In the genomic region with DNA sequence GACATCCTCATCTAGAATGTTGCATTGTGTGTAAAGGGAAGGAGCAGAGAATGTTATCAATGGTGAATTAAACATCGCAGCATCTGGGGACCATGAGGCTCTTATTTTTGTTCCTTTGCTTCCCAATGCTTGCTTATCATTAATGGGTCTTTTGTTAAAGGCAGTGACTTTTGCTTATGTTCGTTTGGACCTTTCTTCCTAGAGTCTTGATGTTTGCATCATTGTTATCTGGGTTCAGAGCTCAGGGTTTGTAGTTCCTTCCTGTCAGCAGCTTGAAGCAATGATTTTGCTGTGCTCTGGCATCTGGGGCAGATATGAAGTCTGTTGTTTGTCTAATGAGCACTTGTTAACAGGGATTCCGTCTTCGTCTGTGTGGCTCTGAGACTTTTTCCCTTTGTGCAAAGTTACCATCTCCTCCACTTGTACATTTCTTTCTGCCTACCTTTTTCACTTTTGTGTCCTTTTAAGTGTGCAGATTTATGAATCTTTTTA, we compare ENCODE assay signal across 29 mouse cellular contexts.
DNase-seq lines count a peak whose midpoint lies in the region; ATAC-seq and TF ChIP-seq lines count a peak whose summit lies in the region.
"Had no signal": no experiment of that assay in that cellular context is flagged by ENCODE, and none has a peak within 500 bp of the region (broad histone marks: within the 10 kb centered on the region; RNA-seq: fewer than 3 reads in every experiment).

No protein-coding gene starts in this region.

- no peaks in the 10 kb centered on the region for H3K27me3 ChIP-seq in heart, embryonic 14.5 days (ENCODE audit: control insufficient read depth, insufficient read depth, low read length)
- no peaks in the 10 kb centered on the region for H3K27me3 ChIP-seq in liver, embryonic 16.5 days (ENCODE audit: control insufficient read depth, insufficient read depth, low read depth, low read length)
- H3K27me3 ChIP-seq in liver, embryonic 12.5 days (replicated peaks), result no peaks in the 10 kb centered on the region
- H3K27me3 ChIP-seq: embryonic facial prominence, embryonic 12.5 days; hindbrain, embryonic 15.5 days; liver, embryonic 13.5 days; midbrain, embryonic 12.5 days; neural tube, embryonic 12.5 days had no signal

- no peak overlapping the region for H3K4me3 ChIP-seq in heart, embryonic 14.5 days (ENCODE audit: control insufficient read depth in 1 of 2, insufficient read depth in 1 of 2, low read depth in 1 of 2, low read length in 2 of 2)
- no peak overlapping the region for H3K4me3 ChIP-seq in liver, embryonic 16.5 days (ENCODE audit: low read depth, low read length)
- no peak overlapping the region for H3K4me3 ChIP-seq in liver, embryonic 12.5 days
- H3K4me3 ChIP-seq in lung, adult 2 months (replicated peaks; ENCODE audit: extremely low read depth, low read depth, low read length), result no peak overlapping the region
- H3K4me3 ChIP-seq: embryonic facial prominence, embryonic 12.5 days; hindbrain, embryonic 10.5 days; hindbrain, embryonic 15.5 days; liver, embryonic 13.5 days; megakaryocyte, embryonic 14.5 days; midbrain, embryonic 12.5 days; myocyte; neural tube, embryonic 12.5 days had no signal

- peak; percentile 87 for DNase-seq in heart, adult 11 months
- DNase-seq in heart, adult 9 months (ENCODE audit: low spot score in 2 of 2), result no peak
- DNase-seq in heart, postnatal 10 days, result no peak
- peak; percentile 42 for DNase-seq in lung, postnatal 36 days
- DNase-seq in lung, adult 2 months, result no peak
- DNase-seq: adrenal gland, postnatal 14 days; cerebellum, adult 11 months; cerebellum, adult 9-10 months; embryo, embryonic 11 days; gastrocnemius, postnatal 25 days; kidney, adult 11 months; kidney, postnatal 14 days; layer of hippocampus, adult 9-11 months; liver, embryonic 13.5 days; right cerebral cortex, adult 18-20 months; spleen, adult 18-20 months; thymus, postnatal 14 days had no signal

- H3K27ac ChIP-seq in heart, embryonic 14.5 days (replicated peaks in 1 of 2; ENCODE audit: control insufficient read depth in 1 of 2, insufficient read depth in 1 of 2, low read depth in 2 of 2, low read length in 2 of 2), result peak overlapping the region; percentile 61 to 66
- no peak overlapping the region for H3K27ac ChIP-seq in liver, embryonic 16.5 days (ENCODE audit: low read length)
- no peak overlapping the region for H3K27ac ChIP-seq in liver, embryonic 12.5 days
- H3K27ac ChIP-seq: embryonic facial prominence, embryonic 12.5 days; hindbrain, embryonic 10.5 days; hindbrain, embryonic 15.5 days; liver, embryonic 13.5 days; midbrain, embryonic 12.5 days; neural tube, embryonic 12.5 days had no signal

- no peak overlapping the region for H3K4me2 ChIP-seq in heart, embryonic 14.5 days (ENCODE audit: low read length)
- no peak overlapping the region for H3K4me2 ChIP-seq in liver, embryonic 16.5 days (ENCODE audit: low read depth, low read length)
- no peak overlapping the region for H3K4me2 ChIP-seq in liver, embryonic 12.5 days
- H3K4me2 ChIP-seq: embryonic facial prominence, embryonic 12.5 days; hindbrain, embryonic 15.5 days; liver, embryonic 13.5 days; midbrain, embryonic 12.5 days; neural tube, embryonic 12.5 days had no signal

- no peak overlapping the region for H3K9ac ChIP-seq in heart, embryonic 14.5 days (ENCODE audit: low read length)
- H3K9ac ChIP-seq in liver, embryonic 16.5 days (ENCODE audit: low read depth, low read length), result no peak overlapping the region
- no peak overlapping the region for H3K9ac ChIP-seq in liver, embryonic 12.5 days
- H3K9ac ChIP-seq: embryonic facial prominence, embryonic 12.5 days; hindbrain, embryonic 15.5 days; liver, embryonic 13.5 days; midbrain, embryonic 12.5 days; neural tube, embryonic 12.5 days had no signal

- ATAC-seq in heart, embryonic 14.5 days (ENCODE audit: insufficient number of reproducible peaks, insufficient read depth, low FRiP score, low read depth), result 0 out of 2 replicates have a peak, but pooled peaks have one; percentile 15
- peak; percentile 24; the same call in 1 of the 2 replicates for ATAC-seq in liver, embryonic 16.5 days (ENCODE audit: low read depth)
- no peak for ATAC-seq in liver, embryonic 12.5 days
- ATAC-seq: forebrain, embryonic 14.5 days; inflammation-experienced regulatory T-cells, adult 6 months had no signal

- no peaks in the 10 kb centered on the region for H3K36me3 ChIP-seq in heart, embryonic 14.5 days (ENCODE audit: control insufficient read depth, insufficient read depth, low read length)
- no peaks in the 10 kb centered on the region for H3K36me3 ChIP-seq in liver, embryonic 16.5 days (ENCODE audit: control insufficient read depth, insufficient read depth)
- H3K36me3 ChIP-seq in liver, embryonic 12.5 days, result no peaks in the 10 kb centered on the region
- H3K36me3 ChIP-seq: embryonic facial prominence, embryonic 12.5 days; hindbrain, embryonic 10.5 days; hindbrain, embryonic 15.5 days; liver, embryonic 13.5 days; midbrain, embryonic 12.5 days; neural tube, embryonic 12.5 days had no signal

- intact Hi-C loops in heart, postnatal 10 days (cut with DNase I), result no loop called here

- TF ChIP-seq CTCF in lung, adult 2 months (IDR thresholded peaks at IDR 0.05; ENCODE audit: insufficient read depth, low read length), result no peak

- WGBS in heart, embryonic 14.5 days, result 12% methylated on average over 4 of the region's 4 CpGs
- WGBS in liver, embryonic 16.5 days (ENCODE audit: insufficient replicate concordance), result 29% methylated on average over 4 of the region's 4 CpGs
- 30% methylated on average over 4 of the region's 4 CpGs for WGBS in liver, embryonic 12.5 days (ENCODE audit: insufficient replicate concordance)
- WGBS in lung, adult 2 months, result 42% methylated on average over 4 of the region's 4 CpGs

- no peak for TF ChIP-seq POLR2A in lung, adult 2 months (IDR thresholded peaks at IDR 0.05; ENCODE audit: borderline replicate concordance, extremely low read depth, low read depth, low read length)

- H3K9me3 ChIP-seq in heart, embryonic 14.5 days (ENCODE audit: control insufficient read depth, low read length), result no peaks in the 10 kb centered on the region
- H3K9me3 ChIP-seq in liver, embryonic 16.5 days (replicated peaks; ENCODE audit: control insufficient read depth, low read length), result no peaks in the 10 kb centered on the region
- H3K9me3 ChIP-seq in liver, embryonic 12.5 days (replicated peaks), result no peaks in the 10 kb centered on the region
- H3K9me3 ChIP-seq: embryonic facial prominence, embryonic 12.5 days; hindbrain, embryonic 10.5 days; hindbrain, embryonic 15.5 days; liver, embryonic 13.5 days; megakaryocyte, embryonic 14.5 days; midbrain, embryonic 12.5 days; neural tube, embryonic 12.5 days had no signal

- peaks cover 25 to 43% of the 10 kb centered on the region in 2 experiments for H3K4me1 ChIP-seq in heart, embryonic 14.5 days (ENCODE audit: control insufficient read depth in 2 of 2, insufficient read depth in 2 of 2, low read length in 2 of 2)
- H3K4me1 ChIP-seq in liver, embryonic 16.5 days (ENCODE audit: control insufficient read depth, low read depth, low read length), result no peaks in the 10 kb centered on the region
- no peaks in the 10 kb centered on the region for H3K4me1 ChIP-seq in liver, embryonic 12.5 days
- H3K4me1 ChIP-seq in lung, adult 2 months (ENCODE audit: control insufficient read depth, insufficient read depth, low read length), result peaks cover 19% of the 10 kb centered on the region
- H3K4me1 ChIP-seq: hindbrain, embryonic 15.5 days; liver, embryonic 13.5 days had no signal

Comparison
In these comparisons a context has a peak if more than half of its experiments do, and no peak if none do; other contexts are left out.
1. DNase-seq: peak in heart, adult 11 months (single experiment) and lung, postnatal 36 days (single experiment); none in heart, adult 9 months (0 of 2), heart, postnatal 10 days (0 of 2) and lung, adult 2 months (single experiment).
2. H3K27ac ChIP-seq: peak in heart, embryonic 14.5 days (2 of 2); none in liver, embryonic 16.5 days (single experiment) and liver, embryonic 12.5 days (single experiment).